Mouse (Mus musculus) CD8-positive naive resting alpha-beta T cell, adult 2 months (primary cell): ENCODE data around the gene Rps7.

Source experiments
- DNase-seq, 2 experiments: peaks; one replicate each; pipeline ENCODE4 v3.0.0; 2022; ENCODE audit warnings: low read depth in 2 of 2, low spot score in 2 of 2

Rps7 gene

DNA sequence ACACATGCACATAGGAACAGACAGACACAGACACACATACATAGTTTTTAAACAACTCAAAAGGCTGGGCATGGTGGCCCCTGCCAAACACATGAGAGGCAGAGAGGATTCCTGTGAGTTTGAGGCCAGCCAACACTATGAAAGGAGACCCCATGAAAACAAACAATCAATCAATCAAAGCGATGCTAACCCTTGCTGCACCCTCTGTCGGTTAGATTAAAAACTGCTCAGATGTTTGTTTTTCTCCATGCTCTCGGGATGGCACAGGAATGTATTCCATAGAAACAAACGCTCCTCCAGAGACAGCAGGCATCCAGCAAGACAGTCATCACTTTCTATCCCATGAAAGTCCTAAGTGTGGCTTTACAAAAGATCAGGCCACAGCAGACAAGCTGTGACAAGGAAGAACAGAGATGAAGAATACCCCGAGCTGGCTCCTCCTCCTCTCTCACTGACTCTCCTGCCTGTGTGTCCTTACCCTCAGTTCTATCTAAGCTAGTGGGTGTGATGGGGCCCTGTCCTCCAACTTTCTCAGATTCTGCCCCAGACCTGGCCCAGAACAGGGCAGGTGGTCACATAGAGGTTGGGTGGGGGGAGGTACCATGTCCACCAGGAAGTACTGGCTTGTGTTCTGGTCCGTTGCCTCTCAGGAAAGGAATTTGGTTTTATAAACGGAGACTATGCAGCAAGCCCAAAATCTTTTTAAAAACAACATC lies 14.1 kb downstream of the Rps7 start:
- no peak for DNase-seq

DNA sequence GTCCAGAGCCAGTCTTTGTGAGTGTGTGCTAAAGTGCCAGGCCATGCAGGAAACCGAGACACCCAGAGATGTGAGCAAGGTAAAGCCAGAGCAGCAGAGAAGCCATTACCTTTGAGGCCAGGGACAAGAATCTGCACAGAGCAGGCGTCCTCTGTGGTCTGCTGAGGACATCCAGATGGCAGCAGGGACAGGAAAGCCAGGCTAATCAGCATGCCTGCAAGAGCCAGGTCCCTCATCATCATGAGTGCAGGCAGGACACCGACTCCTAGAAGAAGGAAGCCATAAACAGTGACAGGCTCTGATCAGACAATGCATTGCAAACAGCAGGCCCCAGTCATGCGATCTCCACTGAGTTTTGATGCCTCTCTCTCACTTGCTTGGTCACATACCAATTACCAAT lies 18.5 kb downstream of the Rps7 start:
- DNase-seq, result no peak

DNA sequence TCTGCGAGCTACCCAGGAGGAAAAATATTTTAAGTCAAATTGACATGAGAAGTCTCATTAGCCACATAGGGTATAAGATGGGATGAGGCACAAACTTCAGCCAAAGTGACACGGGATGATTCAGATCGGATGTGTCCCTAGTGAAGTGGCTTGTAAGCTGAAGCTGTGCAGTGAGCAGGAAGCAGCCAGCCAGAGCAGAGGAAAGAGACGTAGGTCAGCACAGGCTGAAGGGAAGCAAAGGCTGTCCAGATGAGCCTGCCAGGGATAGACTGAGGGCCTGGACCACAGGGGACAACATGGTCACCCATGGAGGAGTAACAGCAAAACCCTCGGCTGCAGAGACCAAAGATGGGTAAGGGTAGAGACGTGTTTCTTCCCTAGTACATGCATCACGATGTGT lies 21.4 kb downstream of the Rps7 start:
- DNase-seq, result no peak

DNA sequence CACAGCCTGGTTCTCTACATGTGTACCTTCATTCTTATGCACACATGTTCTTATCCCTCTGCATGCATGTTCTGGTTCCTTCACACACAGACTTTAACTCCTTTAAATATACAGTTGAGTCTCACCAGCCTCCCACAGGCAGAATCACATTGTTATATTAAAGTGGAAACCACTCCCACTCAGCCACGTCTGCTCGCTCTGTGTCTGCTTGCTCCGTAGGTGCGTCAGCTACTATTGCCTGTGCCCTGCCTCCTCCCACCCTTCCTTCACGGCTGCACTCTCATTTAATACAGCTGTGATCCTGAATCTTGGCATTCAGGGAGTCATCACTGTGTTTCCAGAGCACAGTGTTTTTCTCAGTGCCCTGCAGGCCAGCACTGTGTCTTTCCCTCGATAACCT lies 23.4 kb downstream of the Rps7 start:
- no peak for DNase-seq

DNA sequence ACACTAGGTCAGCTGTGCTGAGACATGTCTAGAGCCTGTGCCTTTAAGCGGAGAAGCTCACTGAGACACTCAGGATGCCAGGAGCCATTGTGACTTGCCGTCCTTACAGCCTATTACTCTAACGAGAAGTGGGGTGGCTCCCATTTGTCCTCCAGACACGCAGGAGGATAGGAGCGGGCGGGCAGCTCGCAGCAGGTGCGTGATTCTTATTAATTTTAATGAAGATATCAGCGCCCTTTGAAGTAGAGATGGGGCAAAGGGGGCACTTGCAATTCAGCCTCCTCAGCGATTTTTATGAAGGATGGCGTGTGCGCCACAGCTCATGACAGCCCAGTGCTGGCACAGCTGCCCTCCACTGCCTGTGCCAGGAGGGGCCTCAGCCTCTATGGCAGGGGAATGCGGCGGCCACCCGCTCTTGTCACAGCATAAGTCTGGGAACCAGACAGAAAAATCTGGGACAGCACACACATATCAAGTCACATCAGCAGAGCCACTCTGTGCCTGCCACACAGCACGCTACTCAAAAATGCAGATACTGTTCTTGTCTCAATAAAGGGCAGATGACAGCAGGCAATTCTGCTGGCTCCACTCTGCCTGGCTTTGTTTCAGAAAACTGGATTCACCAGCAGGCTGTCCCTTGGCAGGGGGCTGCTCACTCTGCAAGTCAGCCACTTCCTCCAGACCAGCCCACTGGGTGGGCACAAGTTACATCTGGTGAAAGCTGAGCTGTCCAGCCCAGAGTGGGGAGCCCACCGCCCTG lies 28.0 kb downstream of the Rps7 start:
- no peak for DNase-seq

DNA sequence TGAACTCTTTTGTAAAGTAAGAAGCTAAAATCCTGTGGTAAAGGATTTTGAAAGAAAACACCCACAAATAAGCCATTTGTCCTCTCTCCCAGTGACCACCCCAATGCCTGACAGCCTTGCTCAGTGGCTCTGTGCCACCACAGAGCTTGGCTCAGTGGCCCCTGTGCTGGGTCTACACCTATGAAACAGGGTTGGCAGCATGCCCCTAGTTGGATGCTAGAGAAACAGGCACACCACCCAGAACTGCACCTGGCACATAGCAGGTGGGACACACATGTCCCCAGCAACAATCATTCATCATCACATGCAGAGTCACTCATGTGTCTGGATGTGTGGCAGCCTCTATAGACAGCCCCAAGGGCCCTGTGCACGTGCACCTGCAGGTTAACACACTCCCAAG lies 32.3 kb downstream of the Rps7 start:
- no peak for DNase-seq

DNA sequence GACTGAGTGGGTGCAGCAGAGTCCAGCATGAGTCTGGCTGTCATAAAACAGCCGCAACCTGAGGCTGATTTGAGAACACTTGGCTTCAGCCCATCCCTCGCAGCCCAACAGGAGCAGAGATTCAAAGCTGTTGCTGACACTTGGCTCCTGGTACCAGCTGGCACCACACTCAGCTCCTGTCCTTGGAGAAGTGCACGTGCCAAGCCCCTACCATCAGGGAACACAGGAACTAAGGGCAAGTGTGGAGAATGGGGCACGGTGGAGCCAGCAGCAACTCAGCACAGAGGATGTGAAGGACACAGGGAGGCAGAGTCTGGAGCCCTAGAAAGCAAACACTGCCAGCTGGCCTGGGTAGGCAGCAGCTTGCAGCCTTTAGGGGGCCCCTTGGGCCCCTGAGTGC lies 33.5 kb downstream of the Rps7 start:
- DNase-seq, result no peak

DNA sequence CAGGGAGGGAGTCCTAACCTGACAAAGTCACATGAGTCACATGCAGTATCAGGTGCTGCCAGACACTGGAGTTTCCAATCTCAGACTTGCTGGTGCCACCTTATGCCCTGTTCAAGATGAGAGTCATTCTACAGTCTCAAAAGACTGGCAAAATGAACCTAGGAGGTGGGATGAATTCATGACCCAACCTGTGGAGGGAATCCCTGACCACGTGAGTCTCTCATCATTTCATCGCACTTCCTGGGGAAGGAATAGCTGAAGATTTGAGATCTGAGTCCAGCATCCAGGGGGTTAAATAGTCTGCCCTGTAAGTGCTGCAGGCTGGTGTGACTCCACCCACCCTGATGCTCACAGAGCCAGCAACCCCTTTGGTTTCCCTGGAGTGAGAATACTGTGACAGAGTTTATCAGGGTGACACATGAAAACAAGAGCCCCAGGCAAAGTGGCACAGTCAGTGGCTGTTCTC lies 37.2 kb downstream of the Rps7 start:
- no peak for DNase-seq

DNA sequence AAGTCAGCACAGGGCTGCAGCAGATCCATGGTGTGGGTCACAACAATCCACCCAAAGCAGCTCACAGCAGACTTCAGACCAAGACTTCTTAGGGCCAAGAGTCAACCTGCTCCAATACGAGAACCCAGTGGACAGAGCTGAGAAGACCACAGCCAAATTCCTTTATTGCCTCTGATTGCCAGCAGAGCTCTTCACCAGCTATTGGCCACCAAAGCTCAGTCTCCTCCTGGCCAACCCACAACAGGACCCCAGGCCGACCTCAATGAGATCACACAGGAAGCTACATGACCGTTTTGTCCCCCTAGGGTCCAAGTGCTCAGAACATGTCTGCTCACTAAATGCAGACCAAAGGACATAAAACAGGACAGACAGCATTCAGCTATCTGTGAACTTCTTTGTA lies 37.6 kb downstream of the Rps7 start:
- DNase-seq, result no peak

DNA sequence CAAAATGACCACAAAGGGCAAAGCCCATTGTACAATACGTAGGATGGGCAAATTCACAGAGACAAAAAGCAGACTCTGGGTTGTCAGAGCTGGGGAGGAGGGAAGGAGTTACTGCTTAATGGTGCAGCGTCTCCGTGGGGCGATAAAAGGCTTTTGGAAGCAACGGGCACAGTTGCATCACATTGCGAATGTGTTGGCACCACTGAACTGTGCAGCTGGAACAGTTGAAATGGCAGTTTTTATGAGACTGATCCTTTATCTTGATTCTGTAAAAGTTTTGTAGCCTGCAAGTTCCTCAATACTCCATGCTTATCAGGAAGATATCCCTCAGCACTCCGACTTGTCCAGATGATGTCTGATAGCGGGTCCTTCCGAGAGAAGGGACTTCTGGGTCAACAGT lies 38.1 kb downstream of the Rps7 start:
- no peak for DNase-seq

DNA sequence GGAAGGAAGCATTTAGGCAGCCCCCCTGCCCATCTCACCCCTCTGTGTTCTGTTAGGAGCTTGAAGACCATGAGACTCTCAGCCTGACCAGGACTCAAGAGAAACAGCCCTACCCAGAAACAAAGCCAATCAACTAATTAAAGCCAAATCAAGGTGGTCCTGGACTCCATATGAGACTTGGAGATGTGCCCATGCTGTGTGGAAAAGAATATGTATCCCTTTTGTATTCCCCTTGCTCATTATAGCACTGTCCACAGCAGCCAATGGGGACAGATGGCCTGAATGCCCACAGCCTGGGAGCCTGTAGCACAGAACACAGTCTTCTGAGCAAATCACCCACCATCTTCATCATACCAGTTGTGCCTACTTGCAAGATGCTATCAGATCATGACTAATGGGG lies 38.9 kb downstream of the Rps7 start:
- no peak for DNase-seq

DNA sequence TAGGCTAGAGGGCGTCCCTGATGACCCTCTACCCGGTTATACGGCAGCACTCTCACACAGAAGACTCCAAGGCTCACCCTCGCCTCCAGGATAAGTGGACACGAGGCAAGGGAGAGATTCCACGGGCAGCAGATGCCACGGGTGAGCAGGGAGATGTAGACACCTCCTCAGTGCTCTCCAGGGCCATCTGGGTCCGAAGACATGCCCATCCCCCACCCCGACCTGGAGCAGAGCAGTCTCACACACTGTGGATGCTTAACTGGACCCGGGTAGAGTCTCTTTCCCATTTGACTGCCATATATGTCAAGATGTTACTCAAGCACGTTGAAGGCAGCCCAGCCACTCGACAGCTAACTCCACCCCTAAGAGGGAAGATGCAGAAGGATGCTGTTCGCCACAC lies 45.3 kb downstream of the Rps7 start:
- DNase-seq, result no peak

DNA sequence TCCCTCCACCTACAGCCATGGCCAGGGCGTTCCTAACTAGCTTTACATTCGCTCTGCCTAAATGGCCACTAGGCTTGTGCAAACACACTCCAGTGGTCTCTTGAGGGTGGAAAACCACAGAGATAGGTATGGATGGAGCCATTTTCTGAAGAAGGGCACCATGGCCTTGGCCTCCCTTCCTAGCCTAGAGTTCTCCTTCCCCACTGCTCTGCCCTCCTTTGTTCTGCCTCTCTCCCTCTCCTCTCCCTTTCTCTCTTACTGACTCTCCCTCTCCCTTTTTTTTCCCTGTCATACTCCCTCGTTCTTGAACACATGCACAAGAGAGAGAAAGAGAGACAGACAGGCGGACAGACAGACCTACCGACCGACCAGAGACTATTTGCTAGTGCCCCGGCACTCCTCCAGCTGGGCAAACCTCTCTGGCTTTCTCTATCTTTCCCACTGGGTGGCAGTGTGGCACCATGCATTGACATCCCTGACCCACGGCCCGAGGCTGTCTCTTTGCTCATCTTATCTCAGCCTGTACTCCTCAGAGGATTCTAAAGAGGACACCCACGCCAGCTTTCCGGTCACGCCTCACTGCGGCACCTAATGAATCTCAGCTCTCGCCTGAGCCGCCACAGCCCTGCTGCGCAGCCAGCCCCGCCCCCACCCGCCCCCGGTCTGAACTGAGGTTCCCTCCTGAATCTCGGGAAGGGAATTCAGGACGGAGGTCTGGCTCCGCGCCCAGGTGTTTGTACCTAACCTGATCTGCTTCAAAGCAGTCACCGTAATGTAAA lies 46.5 kb downstream of the Rps7 start:
- DNase-seq, result peak; percentile 54 to 57

DNA sequence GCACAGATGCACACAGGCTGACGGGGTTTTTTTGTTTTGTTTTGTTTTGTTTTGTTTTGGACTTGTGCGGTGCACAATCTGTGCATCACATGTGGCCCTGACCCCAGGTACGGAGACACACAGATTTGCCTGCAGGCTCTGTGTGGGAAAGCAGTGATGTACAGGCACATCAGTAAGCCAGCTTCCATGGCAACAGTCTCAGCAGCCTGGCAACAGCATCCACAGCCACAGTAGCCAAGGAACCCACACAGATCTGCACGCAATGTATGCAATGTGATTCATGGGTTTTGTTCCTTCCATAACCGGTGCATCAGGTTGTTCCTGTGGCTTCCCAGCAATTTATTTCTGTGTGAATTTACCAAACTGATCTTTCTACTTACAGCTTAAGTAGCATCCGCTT lies 47.8 kb downstream of the Rps7 start:
- no peak for DNase-seq

DNA sequence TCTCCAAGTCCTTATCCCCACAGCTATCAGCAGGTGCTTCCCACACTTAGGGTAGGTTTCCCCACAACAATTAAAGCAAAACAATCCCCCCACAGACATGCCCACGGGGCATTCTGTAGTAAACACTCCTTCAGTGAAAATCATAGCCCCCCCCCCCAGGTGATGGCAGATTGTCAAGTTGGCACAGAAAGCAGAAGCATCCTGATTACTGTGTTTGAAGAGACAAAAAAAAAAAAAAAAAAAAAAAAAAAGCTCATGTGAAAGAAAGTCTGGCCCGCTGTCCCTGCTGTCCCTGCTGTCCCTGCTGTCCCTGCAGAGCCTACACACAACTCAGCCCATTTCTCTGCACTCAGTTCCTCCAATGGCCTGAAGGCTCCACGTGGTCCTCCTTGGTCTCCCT lies 51.7 kb downstream of the Rps7 start:
- DNase-seq, result no peak

DNA sequence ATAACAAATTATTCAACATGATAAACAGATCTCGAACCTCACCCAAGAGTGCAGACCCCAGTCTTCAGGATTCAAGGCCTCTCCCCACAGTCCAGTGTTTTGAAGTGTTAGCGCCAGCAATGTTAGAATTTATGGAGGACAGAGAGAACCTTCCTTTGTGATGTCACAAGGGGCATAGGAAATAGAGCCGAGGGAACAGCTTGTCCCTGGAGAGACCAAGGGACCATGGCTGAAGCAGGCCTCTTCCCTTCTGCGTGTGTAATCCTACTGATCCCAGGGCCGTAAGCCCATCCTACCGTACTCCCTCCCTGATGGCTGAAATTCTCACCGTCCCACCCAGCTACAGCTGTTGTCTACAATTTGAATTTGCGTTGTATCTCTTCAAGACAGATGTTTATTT lies 53.3 kb downstream of the Rps7 start, which contains the start of gene Allc:
Gene Allc, minus strand, starts transcription at position 101 of the 400 bp plus-strand sequence.
- no peak for DNase-seq
